Mouse (Mus musculus) stomach, embryonic 14.5 days (tissue): Measurements from ENCODE around the gene 4933415A04Rik. TPM values are rescaled to one million over a fixed set of nuclear protein-coding genes. Genes with fewer than 3 reads are reported as not detected.

Experiments
- ATAC-seq: fragments of 200-750 bp; cut with Nextera tagmentation; 2 replicates; pipeline ENCODE4 v1.8.0; 2017; ENCODE audit warnings: low read depth, moderate TSS enrichment; ENCODE audit not compliant: insufficient number of reproducible peaks, insufficient read depth, low FRiP score
- H3K27ac ChIP-seq: fragments of 300-500 bp; sonication (generic); 2 replicates; pipeline ENCODE4 v1.5.1; 2014; ENCODE audit warnings: mild to moderate bottlenecking, low read length, moderate library complexity, mixed read lengths
- H3K27me3 ChIP-seq: fragments of 300-500 bp; sonication (generic); 2 replicates; pipeline ENCODE4 v1.6.1; 2014; ENCODE audit warnings: low read length, control low read depth, mixed read lengths; ENCODE audit not compliant: control insufficient read depth, insufficient read depth
- H3K36me3 ChIP-seq: fragments of 300-500 bp; sonication (generic); 2 replicates; pipeline ENCODE4 v1.6.1; 2014; ENCODE audit warnings: mild to moderate bottlenecking, control low read depth, low read length, moderate library complexity, mixed read lengths; ENCODE audit not compliant: control insufficient read depth, insufficient read depth
- H3K4me1 ChIP-seq: fragments of 300-500 bp; sonication (generic); 2 replicates; pipeline ENCODE4 v1.6.1; 2014; ENCODE audit warnings: low read length, control low read depth, mixed read lengths; ENCODE audit not compliant: control insufficient read depth, insufficient read depth
- H3K4me2 ChIP-seq: fragments of 300-500 bp; sonication (generic); replicated peaks from 2 replicates; pipeline ENCODE4 v1.6.1; 2014; ENCODE audit warnings: low read depth, low read length, control low read depth
- H3K4me3 ChIP-seq: fragments of 300-500 bp; sonication (generic); 2 replicates; pipeline ENCODE4 v1.5.1; 2014; ENCODE audit warnings: low read depth, low read length, control low read depth
- H3K9ac ChIP-seq: fragments of 300-500 bp; sonication (generic); replicated peaks from 2 replicates; pipeline ENCODE4 v1.6.1; 2014; ENCODE audit warnings: low read depth, mild to moderate bottlenecking, control low read depth, low read length, moderate library complexity, mixed read lengths
- H3K9me3 ChIP-seq: fragments of 300-500 bp; sonication (generic); 2 replicates; pipeline ENCODE4 v1.6.1; 2016; ENCODE audit warnings: low read depth, low read length, control low read depth; ENCODE audit not compliant: control insufficient read depth
- WGBS: fragments of 180-500 bp; shearing (Covaris S2); extraction: QIAGEN DNeasy Blood & Tissue Kit; methylation state at CpG from one replicate; pipeline ENCODE4 v1.1.7; 2014; 5-methylcytosine and 5-hydroxymethylcytosine counted together
- polyA plus RNA-seq: library from polyadenylated mRNA; unstranded; fragments of >200 nt; fragmentation: Nextera tagmentation; extraction: Ambion mirVana; gene quantifications from 2 replicates; pipeline ENCODE4 v1.2.1, GENCODE M21; 2014

4933415A04Rik gene
- polyA plus RNA-seq, 1 experiment from 2014 or later = 6.2 TPM

DNA sequence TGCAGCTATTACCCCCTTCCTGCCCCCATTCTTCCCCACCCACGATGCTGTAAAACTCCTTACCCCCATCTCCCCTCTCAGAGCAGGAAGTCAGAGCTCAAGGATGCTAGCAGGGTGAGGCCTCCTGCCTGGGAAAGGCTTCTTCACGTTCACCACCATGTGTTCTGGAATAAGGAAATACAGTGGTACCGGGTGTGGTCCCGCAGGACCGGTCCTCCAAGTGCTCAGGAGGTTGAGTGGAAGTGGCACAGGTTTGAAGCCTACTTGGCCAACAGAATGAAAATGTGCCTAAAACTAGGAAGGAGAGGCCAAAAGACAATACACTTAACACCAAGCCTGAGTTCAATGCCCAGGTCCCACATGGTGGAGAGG lies 23.8 kb downstream of the 4933415A04Rik start:
- no peaks in the 10 kb centered on the region for H3K9me3 ChIP-seq
- no peak overlapping the region for H3K4me3 ChIP-seq
- no peaks in the 10 kb centered on the region for H3K36me3 ChIP-seq
- no peak overlapping the region for H3K27ac ChIP-seq
- H3K27me3 ChIP-seq = no peaks in the 10 kb centered on the region
- no peak overlapping the region for H3K4me2 ChIP-seq
- ATAC-seq = no peak
- WGBS = 67% methylated on average over 5 of the region's 5 CpGs
- no peaks in the 10 kb centered on the region for H3K4me1 ChIP-seq
- H3K9ac ChIP-seq = no peak overlapping the region

DNA sequence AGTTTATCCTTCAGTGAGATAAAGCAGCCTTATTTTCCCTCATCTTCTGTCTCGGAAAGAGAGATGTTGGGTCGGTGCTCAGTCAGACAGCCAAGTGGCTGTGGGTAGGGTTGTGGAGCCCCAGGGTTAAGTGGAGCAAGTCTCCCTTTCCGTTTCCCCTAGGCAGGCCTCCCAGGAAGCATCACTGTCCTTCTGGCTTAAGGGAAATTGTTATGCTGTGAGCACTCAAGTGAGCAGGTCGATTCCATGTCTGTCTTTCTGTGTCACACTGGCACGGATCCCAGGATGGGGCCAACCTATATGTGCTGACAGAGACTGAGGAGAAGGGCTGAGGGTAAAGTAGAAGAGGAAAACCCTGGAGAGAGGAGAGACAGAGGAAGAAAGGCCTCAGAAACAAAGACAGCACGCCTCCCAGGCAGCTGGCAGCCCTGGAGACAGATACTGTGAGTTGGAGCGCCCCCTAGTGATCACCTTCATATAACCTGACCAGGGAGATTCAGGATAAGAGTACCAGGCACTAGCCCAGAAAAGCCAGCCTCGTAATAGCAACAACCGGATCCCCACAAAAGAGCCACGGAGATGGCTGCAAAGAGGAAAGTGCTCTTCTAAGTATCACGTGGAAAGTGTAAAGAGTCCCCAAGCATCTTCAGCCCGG lies 26.1 kb downstream of the 4933415A04Rik start:
- H3K4me1 ChIP-seq = peaks cover 7% of the 10 kb centered on the region
- ATAC-seq = peak; percentile 68; the same call in 1 of the 2 replicates
- no peak overlapping the region for H3K4me3 ChIP-seq
- no peak overlapping the region for H3K9ac ChIP-seq
- H3K27ac ChIP-seq = no peak overlapping the region
- no peak overlapping the region for H3K4me2 ChIP-seq
- no peaks in the 10 kb centered on the region for H3K36me3 ChIP-seq
- no peaks in the 10 kb centered on the region for H3K9me3 ChIP-seq
- no peaks in the 10 kb centered on the region for H3K27me3 ChIP-seq
- WGBS = 17% methylated on average over 12 of the region's 12 CpGs

DNA sequence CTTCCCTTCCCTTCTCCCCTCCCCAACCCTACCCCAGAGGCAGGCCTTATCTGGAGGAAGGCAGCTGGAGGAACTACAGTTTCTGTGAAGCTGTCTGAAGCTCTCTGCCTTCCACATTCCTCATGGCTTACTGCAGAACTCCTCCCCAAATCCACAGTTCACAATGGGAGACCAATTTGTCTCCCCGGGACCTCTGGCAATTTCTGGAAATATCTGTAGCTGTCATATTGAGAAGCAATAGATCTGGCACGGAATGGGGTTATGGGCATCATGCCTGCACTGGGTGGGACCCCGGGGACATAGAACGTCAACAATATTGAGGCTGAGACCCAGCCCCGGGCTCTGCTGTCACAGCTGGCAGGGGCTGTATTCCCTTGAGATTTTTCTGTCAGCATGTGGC lies 31.1 kb downstream of the 4933415A04Rik start:
- WGBS = 45% methylated on average over 5 of the region's 5 CpGs
- Histone ChIP-seq H3K4me2 (no peak overlapping the region), H3K9ac (no peak overlapping the region), H3K4me1 (peaks cover 10% of the 10 kb centered on the region), H3K9me3 (no peaks in the 10 kb centered on the region), H3K4me3 (no peak overlapping the region), H3K27ac (peak overlapping the region; percentile 77), H3K36me3 (no peaks in the 10 kb centered on the region), H3K27me3 (no peaks in the 10 kb centered on the region)
- peak; percentile 55; the same call in 1 of the 2 replicates for ATAC-seq

DNA sequence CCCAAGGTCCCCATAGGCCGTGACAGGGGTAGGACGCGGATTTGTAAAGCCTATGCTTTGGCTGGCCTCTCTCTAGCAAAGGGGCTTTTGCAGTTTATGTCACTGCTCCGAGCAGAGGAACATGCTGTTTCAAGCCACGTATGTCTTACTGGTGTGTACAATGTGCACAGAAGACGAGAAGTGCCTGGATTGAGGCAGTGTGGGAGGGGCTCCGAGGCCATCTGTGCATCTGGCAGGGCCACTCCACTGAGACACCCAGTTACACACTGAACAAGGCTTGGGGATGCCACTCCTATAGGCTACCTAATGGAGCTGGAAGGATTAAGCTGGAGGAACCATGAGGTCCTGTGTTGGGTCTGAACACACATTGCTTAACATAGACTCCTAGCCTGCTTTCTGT lies 31.6 kb downstream of the 4933415A04Rik start:
- Histone ChIP-seq H3K9ac (no peak overlapping the region), H3K27me3 (no peaks in the 10 kb centered on the region), H3K4me3 (no peak overlapping the region), H3K4me1 (peaks cover 10% of the 10 kb centered on the region), H3K4me2 (no peak overlapping the region), H3K9me3 (no peaks in the 10 kb centered on the region), H3K36me3 (no peaks in the 10 kb centered on the region), H3K27ac (peak overlapping the region; percentile 77)
- WGBS = 60% methylated on average over 7 of the region's 7 CpGs
- no peak; the same call in 1 of the 2 replicates for ATAC-seq

DNA sequence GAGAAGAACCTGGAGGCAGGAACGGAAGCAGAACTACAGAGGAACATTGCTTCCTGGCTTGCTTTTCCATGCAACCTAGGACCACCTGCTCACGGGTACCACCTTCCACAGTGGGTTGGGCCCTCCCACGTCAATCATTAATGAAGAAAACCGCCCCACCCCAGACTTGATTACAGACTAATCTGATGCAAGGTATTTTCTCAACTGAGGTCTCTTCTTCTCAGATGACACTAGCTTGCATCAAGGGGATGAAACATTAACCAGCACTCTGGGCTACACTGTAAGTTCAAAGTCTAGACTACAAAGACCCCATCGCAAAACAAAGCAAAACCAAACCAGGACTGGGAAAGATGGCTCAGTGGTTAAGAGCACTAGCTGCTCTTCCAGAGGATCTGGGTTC lies 34.9 kb downstream of the 4933415A04Rik start:
- WGBS = 76% methylated on average over 5 of the region's 5 CpGs
- Histone ChIP-seq H3K4me2 (no peak overlapping the region), H3K9ac (no peak overlapping the region), H3K9me3 (no peaks in the 10 kb centered on the region), H3K27me3 (no peaks in the 10 kb centered on the region), H3K27ac (no peak overlapping the region), H3K36me3 (no peaks in the 10 kb centered on the region), H3K4me3 (no peak overlapping the region), H3K4me1 (peaks cover 20% of the 10 kb centered on the region)
- ATAC-seq = no peak

DNA sequence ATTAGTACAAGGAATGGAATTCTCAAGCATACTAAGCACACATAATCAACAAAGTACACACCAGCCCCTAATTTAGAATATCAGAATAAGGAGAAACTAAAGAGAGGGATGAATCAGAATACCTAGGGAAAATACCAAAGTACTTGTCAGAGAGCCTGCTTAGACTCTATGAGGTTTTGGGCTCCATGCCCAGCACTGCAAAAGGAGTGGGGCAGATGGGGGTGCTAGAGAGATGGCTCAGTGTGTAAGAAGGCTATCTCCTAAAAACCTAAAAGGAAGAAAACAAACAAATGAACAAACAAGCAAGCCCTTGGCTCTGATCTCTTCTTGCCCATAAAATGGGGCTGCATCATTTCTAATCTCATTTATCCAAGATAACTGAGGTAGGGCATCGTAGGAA lies 37.5 kb downstream of the 4933415A04Rik start:
- H3K36me3 ChIP-seq = no peaks in the 10 kb centered on the region
- no peak for ATAC-seq
- H3K9me3 ChIP-seq = no peaks in the 10 kb centered on the region
- H3K4me1 ChIP-seq = peaks cover 13% of the 10 kb centered on the region
- H3K27ac ChIP-seq = no peak overlapping the region
- no peak overlapping the region for H3K4me3 ChIP-seq
- no peak overlapping the region for H3K4me2 ChIP-seq
- WGBS = 83% methylated on average over 1 of the region's 1 CpGs
- H3K9ac ChIP-seq = no peak overlapping the region
- no peaks in the 10 kb centered on the region for H3K27me3 ChIP-seq

DNA sequence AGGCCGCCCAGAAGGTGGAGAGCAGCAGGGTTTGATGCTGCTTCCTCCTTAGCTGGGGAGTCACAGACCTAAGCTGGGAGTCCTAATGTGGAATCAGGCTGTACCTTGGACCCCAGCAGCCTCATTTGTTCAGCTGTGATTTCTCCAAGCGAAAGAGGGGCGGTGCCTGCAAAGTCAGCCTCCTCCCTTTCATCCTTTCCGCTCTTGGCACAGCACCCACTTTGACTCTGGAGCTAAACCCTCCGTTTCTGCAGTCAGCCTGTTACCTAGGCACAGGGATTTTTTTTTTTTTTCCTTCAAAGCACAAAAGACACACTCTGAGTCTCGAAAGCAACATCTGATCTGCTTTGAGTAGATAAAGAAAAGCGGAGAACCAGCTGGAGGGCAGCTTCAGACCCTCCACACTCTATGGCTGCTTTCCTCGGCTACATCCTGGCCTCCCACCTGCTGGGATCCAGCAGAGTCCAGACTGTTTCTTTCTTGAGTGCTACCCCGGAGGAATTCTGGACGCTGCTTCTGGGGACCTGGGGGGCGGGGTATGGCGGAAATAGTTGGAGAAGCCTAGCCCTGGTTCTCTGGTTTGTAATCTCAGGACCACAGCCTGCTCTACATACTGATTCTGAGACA lies 39.6 kb downstream of the 4933415A04Rik start:
- ATAC-seq = peak; percentile 66
- Histone ChIP-seq H3K27ac (peak overlapping the region; percentile 49), H3K9me3 (no peaks in the 10 kb centered on the region), H3K9ac (0 out of 2 replicates have a peak overlapping the region, but pooled peaks have one; percentile 7), H3K4me3 (no peak overlapping the region; the same call in 1 of the 2 replicates), H3K4me2 (peak overlapping the region; percentile 40), H3K27me3 (no peaks in the 10 kb centered on the region), H3K36me3 (no peaks in the 10 kb centered on the region), H3K4me1 (peaks cover 13% of the 10 kb centered on the region)
- 10% methylated on average over 12 of the region's 12 CpGs for WGBS

DNA sequence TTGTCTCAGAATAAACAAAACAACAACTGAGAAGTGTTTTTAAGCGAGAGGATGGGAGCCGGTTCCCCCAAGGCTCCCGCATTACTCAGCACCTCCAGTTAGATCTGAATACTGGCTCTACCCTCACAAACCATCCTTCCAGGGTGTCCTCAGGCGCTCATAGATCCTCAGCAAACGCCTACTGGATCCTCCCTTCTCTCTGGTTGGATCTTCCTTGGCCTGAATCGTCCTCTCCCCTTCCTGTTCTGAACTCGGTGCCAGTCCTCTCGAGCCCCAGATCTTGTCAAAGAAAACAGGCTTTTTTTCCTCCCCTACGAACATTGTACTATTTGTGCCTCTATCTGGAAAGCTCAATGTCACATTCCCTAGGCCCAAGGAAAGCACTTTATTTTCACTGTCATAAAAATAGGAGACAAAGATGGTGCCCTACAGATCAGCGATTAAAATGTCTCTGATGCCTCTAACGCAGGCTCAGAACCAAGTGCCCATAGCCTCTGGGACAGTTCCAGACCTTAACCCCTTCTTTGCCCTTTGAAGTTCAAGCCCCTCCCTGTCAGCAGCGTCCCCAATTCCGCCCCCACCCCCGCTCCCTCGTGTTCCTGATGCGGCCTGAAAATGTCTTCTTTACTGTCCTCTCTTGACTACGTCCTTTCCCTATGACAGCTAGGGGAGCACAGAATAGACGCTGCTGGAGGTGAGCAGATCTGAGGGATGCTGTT lies 40.2 kb downstream of the 4933415A04Rik start:
- no peaks in the 10 kb centered on the region for H3K27me3 ChIP-seq
- no peaks in the 10 kb centered on the region for H3K36me3 ChIP-seq
- H3K4me3 ChIP-seq = no peak overlapping the region
- H3K4me1 ChIP-seq = peaks cover 14% of the 10 kb centered on the region
- 0 out of 2 replicates have a peak overlapping the region, but pooled peaks have one; percentile 7 for H3K9ac ChIP-seq
- H3K9me3 ChIP-seq = no peaks in the 10 kb centered on the region
- ATAC-seq = no peak
- 35% methylated on average over 18 of the region's 18 CpGs for WGBS
- H3K4me2 ChIP-seq = peak overlapping the region; percentile 40
- H3K27ac ChIP-seq = peak overlapping the region; percentile 49; the same call in 1 of the 2 replicates
